Mouse (Mus musculus): Measurements from ENCODE around the gene Gdf10. TPM values are rescaled to one million over a fixed set of nuclear protein-coding genes. Genes with fewer than 3 reads are reported as not detected.

Gdf10 gene
- polyA plus RNA-seq, 1 experiment from 2014 or later: 23.9 TPM

- H3K9me3 ChIP-seq (ENCODE audit: control insufficient read depth, low read length): no peaks in the 10 kb centered on the region
- H3K9ac ChIP-seq (ENCODE audit: low read depth, low read length): no peak overlapping the region
- no peak overlapping the region for H3K27ac ChIP-seq (ENCODE audit: low read depth, low read length)
- 58% methylated on average over 14 of the region's 14 CpGs for WGBS
- H3K27me3 ChIP-seq (replicated peaks; ENCODE audit: control insufficient read depth, insufficient read depth, low read length): peaks cover 59% of the 10 kb centered on the region
- no peak overlapping the region for H3K4me2 ChIP-seq
- DNase-seq (ENCODE audit: low spot score) (no peak), ATAC-seq (replicated peaks; ENCODE audit: low FRiP score) (no peak)
- no peaks in the 10 kb centered on the region for H3K4me1 ChIP-seq (replicated peaks; ENCODE audit: control insufficient read depth, insufficient read depth, low read length)
- no peak overlapping the region for H3K4me3 ChIP-seq (ENCODE audit: low read depth, low read length)
- H3K36me3 ChIP-seq (ENCODE audit: control insufficient read depth, insufficient read depth, low read length): no peaks in the 10 kb centered on the region
Measured at GRCm38 (mm10) chr14:33920727-33921559, 2.4 kb upstream of the Gdf10 start.

DNA sequence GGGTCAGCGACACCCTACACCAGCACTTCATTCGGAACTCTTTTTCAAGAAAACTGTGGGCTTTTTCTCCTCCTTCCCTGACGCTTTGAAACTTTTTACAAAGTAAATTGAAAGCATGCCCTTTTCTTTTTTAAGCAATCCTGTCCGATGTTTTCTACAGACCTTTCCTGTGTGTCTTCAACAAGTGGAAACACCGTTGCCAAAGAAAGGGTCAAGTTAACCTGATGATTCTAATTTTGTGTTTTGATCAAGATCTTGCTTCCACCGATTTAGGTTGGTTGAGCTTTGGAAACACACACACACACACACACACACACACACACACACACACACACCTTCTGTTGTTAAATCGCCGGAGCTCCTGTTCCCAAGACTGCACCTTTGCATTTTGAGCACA lies 618 bp upstream of the Gdf10 start:
- Histone ChIP-seq H3K27ac (ENCODE audit: low read depth, low read length) (no peak overlapping the region), H3K27me3 (replicated peaks; ENCODE audit: control insufficient read depth, insufficient read depth, low read length) (peaks cover 66% of the 10 kb centered on the region), H3K4me1 (replicated peaks; ENCODE audit: control insufficient read depth, insufficient read depth, low read length) (no peaks in the 10 kb centered on the region), H3K36me3 (ENCODE audit: control insufficient read depth, insufficient read depth, low read length) (no peaks in the 10 kb centered on the region), H3K4me2 (peak overlapping the region; percentile 70), H3K9me3 (ENCODE audit: control insufficient read depth, low read length) (no peaks in the 10 kb centered on the region), H3K9ac (ENCODE audit: low read depth, low read length) (no peak overlapping the region), H3K4me3 (ENCODE audit: low read depth, low read length) (peak overlapping the region; percentile 49)
- no peak for DNase-seq (ENCODE audit: low spot score)
- ATAC-seq (replicated peaks; ENCODE audit: low FRiP score): no peak
- WGBS: 25% methylated on average over 8 of the region's 8 CpGs

DNA sequence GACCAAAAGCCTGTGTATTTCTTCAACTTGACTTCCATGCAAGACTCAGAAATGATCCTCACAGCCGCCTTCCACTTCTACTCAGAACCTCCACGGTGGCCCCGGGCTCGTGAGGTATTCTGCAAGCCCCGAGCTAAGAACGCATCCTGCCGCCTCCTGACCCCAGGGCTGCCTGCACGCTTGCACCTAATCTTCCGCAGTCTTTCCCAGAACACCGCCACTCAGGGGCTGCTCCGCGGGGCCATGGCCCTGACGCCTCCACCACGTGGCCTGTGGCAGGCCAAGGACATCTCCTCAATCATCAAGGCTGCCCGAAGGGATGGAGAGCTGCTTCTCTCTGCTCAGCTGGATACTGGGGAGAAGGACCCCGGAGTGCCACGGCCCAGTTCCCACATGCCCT lies 8.5 kb downstream of the Gdf10 start:
- H3K27me3 ChIP-seq (replicated peaks; ENCODE audit: control insufficient read depth, insufficient read depth, low read length): peaks cover 20% of the 10 kb centered on the region
- H3K9me3 ChIP-seq (ENCODE audit: control insufficient read depth, low read length): no peaks in the 10 kb centered on the region
- H3K4me1 ChIP-seq (replicated peaks; ENCODE audit: control insufficient read depth, insufficient read depth, low read length): no peaks in the 10 kb centered on the region
- ATAC-seq (replicated peaks; ENCODE audit: low FRiP score): no peak
- H3K9ac ChIP-seq (ENCODE audit: low read depth, low read length): no peak overlapping the region
- no peaks in the 10 kb centered on the region for H3K36me3 ChIP-seq (ENCODE audit: control insufficient read depth, insufficient read depth, low read length)
- no peak for DNase-seq (ENCODE audit: low spot score)
- H3K4me3 ChIP-seq (ENCODE audit: low read depth, low read length): no peak overlapping the region
- H3K4me2 ChIP-seq: no peak overlapping the region
- no peak overlapping the region for H3K27ac ChIP-seq (ENCODE audit: low read depth, low read length)
- 32% methylated on average over 17 of the region's 17 CpGs for WGBS

GRCm38 (mm10) chr14:33932935-33933703 lies 9.7 kb downstream of the Gdf10 start:
- WGBS: 44% methylated on average over 10 of the region's 10 CpGs
- H3K9ac ChIP-seq (ENCODE audit: low read depth, low read length): no peak overlapping the region
- H3K27me3 ChIP-seq (replicated peaks; ENCODE audit: control insufficient read depth, insufficient read depth, low read length): peaks cover 20% of the 10 kb centered on the region
- H3K4me2 ChIP-seq: no peak overlapping the region
- H3K36me3 ChIP-seq (ENCODE audit: control insufficient read depth, insufficient read depth, low read length): no peaks in the 10 kb centered on the region
- no peaks in the 10 kb centered on the region for H3K4me1 ChIP-seq (replicated peaks; ENCODE audit: control insufficient read depth, insufficient read depth, low read length)
- ATAC-seq (replicated peaks; ENCODE audit: low FRiP score): no peak
- no peak for DNase-seq (ENCODE audit: low spot score)
- no peaks in the 10 kb centered on the region for H3K9me3 ChIP-seq (ENCODE audit: control insufficient read depth, low read length)
- no peak overlapping the region for H3K27ac ChIP-seq (ENCODE audit: low read depth, low read length)
- no peak overlapping the region for H3K4me3 ChIP-seq (ENCODE audit: low read depth, low read length)

DNA sequence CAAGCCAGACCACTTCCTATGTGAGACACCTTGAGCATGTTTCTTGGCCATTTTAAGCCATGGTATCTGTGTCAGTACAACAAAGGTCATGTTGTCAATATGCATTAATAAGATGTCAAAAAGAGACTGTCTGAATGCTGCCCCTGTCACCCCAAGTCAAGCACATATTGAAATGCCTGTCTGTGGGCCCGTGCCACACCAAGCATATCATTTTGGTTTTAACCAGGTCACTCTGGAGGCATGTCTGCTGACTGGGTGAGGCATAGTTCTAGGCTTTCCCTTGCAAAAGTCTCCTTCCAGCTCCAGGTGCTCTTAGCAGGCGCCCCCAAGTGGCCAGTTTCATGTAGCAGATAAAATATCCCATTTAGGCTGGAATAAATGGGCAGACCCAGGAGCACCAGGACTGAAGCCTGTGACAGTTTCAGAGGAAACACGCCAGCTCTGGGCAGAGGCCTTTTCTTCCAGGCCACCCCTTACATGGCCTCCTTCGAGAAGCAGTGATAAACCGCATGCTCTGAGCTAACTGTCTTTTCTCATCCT lies 10.5 kb downstream of the Gdf10 start:
- H3K27me3 ChIP-seq (replicated peaks; ENCODE audit: control insufficient read depth, insufficient read depth, low read length): peaks cover 20% of the 10 kb centered on the region

GRCm38 (mm10) chr14:33939117-33939516 lies 15.7 kb downstream of the Gdf10 start:
- H3K4me1 ChIP-seq (replicated peaks; ENCODE audit: control insufficient read depth, insufficient read depth, low read length): no peaks in the 10 kb centered on the region; the same call in 1 of the 2 replicates
- WGBS: 23% methylated on average over 9 of the region's 9 CpGs
- no peak overlapping the region for H3K4me3 ChIP-seq (ENCODE audit: low read depth, low read length)
- no peak; the same call in 1 of the 2 replicates for ATAC-seq (replicated peaks; ENCODE audit: low FRiP score)
- no peak overlapping the region for H3K27ac ChIP-seq (ENCODE audit: low read depth, low read length)
- 0 out of 2 replicates have a peak, but pooled peaks cover 3% of the 10 kb centered on the region for H3K27me3 ChIP-seq (replicated peaks; ENCODE audit: control insufficient read depth, insufficient read depth, low read length)
- no peaks in the 10 kb centered on the region for H3K9me3 ChIP-seq (ENCODE audit: control insufficient read depth, low read length)
- no peaks in the 10 kb centered on the region for H3K36me3 ChIP-seq (ENCODE audit: control insufficient read depth, insufficient read depth, low read length)
- H3K9ac ChIP-seq (ENCODE audit: low read depth, low read length): no peak overlapping the region
- peak overlapping the region; percentile 13; the same call in 1 of the 2 replicates for H3K4me2 ChIP-seq
- peak; percentile 54 for DNase-seq (ENCODE audit: low spot score)

More for the DNA sequence above, 10.5 kb downstream of the Gdf10 start:
- no peak overlapping the region for H3K27ac ChIP-seq (ENCODE audit: low read depth, low read length)
- no peaks in the 10 kb centered on the region for H3K4me1 ChIP-seq (replicated peaks; ENCODE audit: control insufficient read depth, insufficient read depth, low read length)
- no peak overlapping the region for H3K9ac ChIP-seq (ENCODE audit: low read depth, low read length)
- DNase-seq (ENCODE audit: low spot score): no peak
- 34% methylated on average over 5 of the region's 5 CpGs for WGBS
- no peak overlapping the region for H3K4me3 ChIP-seq (ENCODE audit: low read depth, low read length)
- ATAC-seq (replicated peaks; ENCODE audit: low FRiP score): no peak
- no peaks in the 10 kb centered on the region for H3K36me3 ChIP-seq (ENCODE audit: control insufficient read depth, insufficient read depth, low read length)
- no peaks in the 10 kb centered on the region for H3K9me3 ChIP-seq (ENCODE audit: control insufficient read depth, low read length)
- no peak overlapping the region for H3K4me2 ChIP-seq

GRCm38 (mm10) chr14:33940739-33941138 lies 17.4 kb downstream of the Gdf10 start, which contains the start of gene Gdf2:
Gene Gdf2, plus strand, starts transcription at chr14:33941039.
- Histone ChIP-seq H3K4me3 (ENCODE audit: low read depth, low read length) (peak within 1 kb of the TSS; percentile 29; the same call in 1 of the 2 replicates), H3K4me2 (peak within 1 kb of the TSS; percentile 9; the same call in 1 of the 2 replicates), H3K9me3 (ENCODE audit: control insufficient read depth, low read length) (no peaks in the 10 kb centered on the region), H3K27ac (ENCODE audit: low read depth, low read length) (peak within 1 kb of the TSS; percentile 48), H3K9ac (ENCODE audit: low read depth, low read length) (no peak within 1 kb of the TSS), H3K27me3 (replicated peaks; ENCODE audit: control insufficient read depth, insufficient read depth, low read length) (0 out of 2 replicates have a peak, but pooled peaks cover 3% of the 10 kb centered on the region), H3K4me1 (replicated peaks; ENCODE audit: control insufficient read depth, insufficient read depth, low read length) (no peaks in the 10 kb centered on the region; the same call in 1 of the 2 replicates), H3K36me3 (ENCODE audit: control insufficient read depth, insufficient read depth, low read length) (no peaks in the 10 kb centered on the region)
- DNase-seq (ENCODE audit: low spot score) (no peak), ATAC-seq (replicated peaks; ENCODE audit: low FRiP score) (no peak; the same call in 1 of the 2 replicates)
- 40% methylated on average over 8 of the region's 8 CpGs for WGBS

GRCm38 (mm10) chr14:33942222-33942621 lies 18.8 kb downstream of the Gdf10 start:
- DNase-seq (ENCODE audit: low spot score) (no peak), ATAC-seq (replicated peaks; ENCODE audit: low FRiP score) (no peak)
- Histone ChIP-seq H3K36me3 (ENCODE audit: control insufficient read depth, insufficient read depth, low read length) (no peaks in the 10 kb centered on the region), H3K9me3 (ENCODE audit: control insufficient read depth, low read length) (no peaks in the 10 kb centered on the region), H3K4me2 (peak overlapping the region; percentile 6; the same call in 1 of the 2 replicates), H3K9ac (ENCODE audit: low read depth, low read length) (no peak overlapping the region), H3K4me3 (ENCODE audit: low read depth, low read length) (no peak overlapping the region; the same call in 1 of the 2 replicates), H3K4me1 (replicated peaks; ENCODE audit: control insufficient read depth, insufficient read depth, low read length) (no peaks in the 10 kb centered on the region; the same call in 1 of the 2 replicates), H3K27me3 (replicated peaks; ENCODE audit: control insufficient read depth, insufficient read depth, low read length) (0 out of 2 replicates have a peak, but pooled peaks cover 3% of the 10 kb centered on the region), H3K27ac (ENCODE audit: low read depth, low read length) (no peak overlapping the region)
- 56% methylated on average over 5 of the region's 5 CpGs for whole genome bisulfite sequencing

Measured in liver, embryonic 11.5 days (tissue).